Mouse (Mus musculus) cerebellum, adult 8-10 months (tissue): ENCODE data around the gene Elp5.

Source experiments
- DNase-seq: peaks from one replicate; pipeline ENCODE4 v3.0.0; 2022

Gene Elp5

GRCm38 (mm10) chr11:69990850-69991691 is 8.8 kb upstream of the Elp5 start, which contains the start of gene Gabarap:
TSS of gene Gabarap (plus strand) at chr11:69991143.
- DNase-seq, result peak; percentile 94

DNA sequence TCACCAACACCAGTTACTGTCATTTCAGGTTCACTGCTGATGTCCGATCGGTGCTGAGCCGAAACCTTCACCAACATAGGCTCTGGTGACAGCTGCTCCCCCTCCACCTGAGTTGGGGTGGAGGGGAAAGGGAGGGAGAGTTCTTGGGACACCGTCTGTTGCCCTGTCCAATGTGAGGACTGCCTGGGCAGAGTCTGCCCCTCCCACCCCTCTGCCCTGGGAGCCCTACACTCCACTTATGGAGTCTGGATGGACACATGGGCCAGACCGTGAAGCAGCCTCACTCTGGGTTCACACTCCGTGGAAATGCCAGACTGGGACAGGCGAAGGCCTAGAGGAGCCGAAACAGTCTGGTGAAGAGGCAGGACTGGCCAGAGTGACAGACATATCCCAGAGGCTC is 7.6 kb upstream of the Elp5 start:
- DNase-seq, result peak; percentile 36

- DNase-seq, result no peak
Observed at GRCm38 (mm10) chr11:69984431-69984830, 2.1 kb upstream of the Elp5 start.

DNA sequence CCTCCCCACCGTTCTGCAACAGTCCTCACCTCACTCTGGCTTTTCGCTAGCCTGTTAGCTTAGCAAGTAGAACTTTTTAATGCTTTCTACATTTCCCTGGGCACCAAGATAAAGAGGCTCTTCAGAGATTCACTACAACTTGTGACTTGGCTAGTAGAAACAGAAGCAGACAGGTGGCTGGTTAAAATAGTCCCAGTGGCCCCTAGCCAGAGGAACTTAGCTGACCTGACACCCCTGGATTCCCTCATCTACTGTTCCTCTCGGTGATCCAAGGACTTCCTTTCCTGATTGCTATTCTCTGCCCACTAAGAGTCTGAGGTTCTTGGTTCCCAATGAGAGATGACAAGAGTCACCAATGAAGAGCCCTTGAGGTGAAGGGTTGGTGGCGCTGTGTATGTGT is 1.1 kb upstream of the Elp5 start:
- DNase-seq, result no peak

DNA sequence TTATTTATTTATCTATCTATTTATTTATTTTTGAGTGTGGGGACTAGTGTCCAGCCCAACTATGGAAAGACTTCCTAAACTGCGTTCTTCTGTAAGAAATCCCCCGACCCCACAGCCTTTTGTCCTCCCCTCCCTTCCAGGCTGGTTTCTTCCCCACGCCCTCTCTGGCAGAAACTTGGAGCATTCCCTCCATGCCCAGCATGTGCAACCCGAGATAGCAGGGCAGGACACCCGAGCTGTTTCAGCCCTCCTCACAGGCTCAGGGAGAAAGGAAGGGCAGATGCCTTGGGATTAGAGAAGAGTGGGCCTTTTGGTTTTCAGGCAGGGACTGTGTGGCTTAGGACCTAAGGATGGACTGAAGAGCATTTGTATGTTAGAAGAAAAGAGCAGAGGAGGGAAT is 560 bp upstream of the Elp5 start:
- DNase-seq, result no peak

DNA sequence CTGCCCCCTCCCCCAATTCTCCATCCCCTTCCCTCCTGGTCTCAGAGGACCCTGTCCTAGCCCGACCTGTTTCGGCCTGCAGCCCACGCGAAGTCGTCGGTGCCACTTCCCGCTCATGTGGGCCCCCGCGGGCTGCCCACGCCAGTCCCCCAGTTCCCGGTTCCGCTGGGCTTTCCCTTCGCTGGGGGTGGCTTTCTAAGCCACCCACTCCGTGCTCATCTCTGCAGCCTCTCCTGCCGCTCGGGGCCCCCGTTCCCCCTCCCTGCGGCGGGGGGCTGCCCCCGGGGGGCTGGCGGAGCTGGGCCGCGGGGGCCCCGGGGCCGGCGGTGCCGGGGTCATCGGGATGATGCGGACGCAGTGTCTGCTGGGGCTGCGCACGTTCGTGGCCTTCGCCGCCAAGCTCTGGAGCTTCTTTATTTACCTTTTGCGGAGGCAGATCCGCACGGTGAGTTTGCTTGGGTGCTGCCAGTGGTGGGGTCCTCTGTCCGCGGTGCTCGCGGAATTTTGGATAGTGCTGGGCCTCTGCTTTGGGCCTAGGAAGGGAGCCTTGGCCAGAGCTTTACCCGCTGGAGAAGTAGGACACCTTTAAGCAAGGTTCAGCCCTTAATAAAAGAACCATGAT is 1.1 kb downstream of the Elp5 start, which contains the start of gene Ctdnep1:
Ctdnep1 (plus strand) TSS at position 16 of the 622 bp plus-strand sequence.
- DNase-seq, result peak; percentile 46

GRCm38 (mm10) chr11:69980196-69981140 is 1.8 kb downstream of the Elp5 start:
- DNase-seq, result peak; percentile 100

- DNase-seq, result no peak
Observed at GRCm38 (mm10) chr11:69979827-69980195, 2.5 kb downstream of the Elp5 start.

GRCm38 (mm10) chr11:69976271-69976670 is 6.0 kb downstream of the Elp5 start:
- DNase-seq, result no peak

- DNase-seq, result no peak
Observed at GRCm38 (mm10) chr11:69974907-69975306, 7.4 kb downstream of the Elp5 start.

GRCm38 (mm10) chr11:69970775-69971174 is 11.5 kb downstream of the Elp5 start:
- DNase-seq, result no peak

GRCm38 (mm10) chr11:69970222-69970621 is 12.1 kb downstream of the Elp5 start:
- no peak for DNase-seq

DNA sequence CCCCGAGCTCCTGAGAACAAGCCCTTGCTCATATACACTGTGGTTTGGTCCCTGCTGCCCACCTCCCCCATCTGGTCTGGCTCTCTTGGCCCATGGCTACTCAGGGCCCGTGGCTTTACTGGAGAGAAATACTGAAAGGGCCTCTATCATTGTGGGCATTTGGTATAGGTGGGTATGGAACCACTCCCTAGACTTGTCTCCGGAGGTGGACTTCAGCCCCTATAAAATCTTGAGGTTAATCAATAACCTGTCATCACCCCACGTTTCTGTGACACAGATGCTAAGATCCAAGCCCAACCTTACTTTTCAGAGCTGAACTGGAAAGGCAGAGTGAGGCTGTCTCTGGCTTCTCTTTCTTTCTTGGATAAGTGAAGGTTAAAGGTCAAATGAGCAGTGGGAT is 13.5 kb downstream of the Elp5 start:
- DNase-seq, result no peak

DNA sequence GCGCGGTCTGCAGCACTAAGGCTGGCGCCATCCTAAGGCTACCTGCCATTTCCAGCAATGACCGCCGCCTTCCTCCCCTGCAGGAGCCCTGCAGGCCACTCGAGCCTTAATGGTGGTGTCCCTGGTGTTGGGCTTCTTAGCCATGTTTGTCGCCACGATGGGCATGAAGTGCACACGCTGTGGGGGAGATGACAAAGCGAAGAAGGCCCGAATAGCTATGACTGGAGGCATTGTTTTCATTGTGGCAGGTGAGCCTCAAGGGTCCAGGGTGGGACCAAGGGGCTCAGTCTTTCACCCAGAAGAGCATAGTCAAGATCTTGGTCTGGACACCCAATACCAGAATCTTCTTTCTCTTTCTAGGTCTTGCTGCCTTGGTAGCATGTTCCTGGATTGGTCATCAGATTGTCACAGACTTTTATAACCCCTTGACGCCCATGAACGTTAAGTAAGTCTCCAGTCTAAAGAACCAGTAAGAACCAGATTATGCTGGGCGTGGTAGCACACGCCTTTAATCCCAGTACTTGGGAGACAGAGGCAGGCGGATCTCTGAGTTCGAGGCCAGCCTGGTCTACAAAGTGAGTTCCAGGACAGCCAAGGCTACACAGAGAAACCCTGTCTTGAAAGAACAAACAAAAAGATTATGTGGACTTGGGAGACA is 15.3 kb downstream of the Elp5 start:
- no peak for DNase-seq

DNA sequence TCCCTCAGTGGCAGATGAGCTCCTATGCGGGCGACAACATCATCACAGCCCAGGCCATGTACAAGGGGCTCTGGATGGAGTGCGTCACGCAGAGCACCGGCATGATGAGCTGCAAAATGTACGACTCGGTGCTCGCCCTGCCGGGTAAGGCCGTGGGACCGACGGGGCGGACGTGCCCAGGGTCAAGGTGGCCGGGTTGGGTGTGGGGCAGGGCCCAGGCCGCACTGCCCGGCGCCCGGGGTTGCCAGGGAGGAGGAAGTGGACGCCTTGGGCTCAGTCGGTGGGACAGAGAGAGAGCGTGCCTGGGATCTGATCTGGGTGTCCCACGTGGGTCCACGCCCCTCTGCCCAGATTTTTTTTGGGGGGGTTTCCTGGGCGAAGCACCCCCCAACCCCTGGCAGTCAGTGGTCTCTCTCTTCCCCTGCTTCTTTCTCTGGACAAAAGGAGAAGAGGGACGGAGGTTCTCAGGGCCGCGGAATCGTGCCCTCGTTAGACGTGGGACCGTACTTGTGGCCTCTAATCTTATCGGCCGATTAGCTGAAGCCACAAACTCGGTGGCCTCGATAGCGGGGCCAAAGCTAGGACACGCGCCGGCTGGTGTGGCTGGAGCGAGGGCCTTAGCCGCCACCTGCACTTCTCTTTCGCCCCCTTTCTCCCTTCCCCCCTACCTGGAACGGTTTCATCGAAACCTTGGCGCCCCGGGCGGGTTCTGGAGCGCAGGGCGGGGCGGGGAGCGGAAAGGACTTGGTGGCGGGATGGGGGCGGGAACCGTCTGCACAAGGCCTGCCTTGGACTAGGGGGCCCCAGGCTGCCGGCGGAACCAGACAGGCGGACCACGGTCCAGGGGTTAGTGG is 16.1 kb downstream of the Elp5 start:
- no peak for DNase-seq

DNA sequence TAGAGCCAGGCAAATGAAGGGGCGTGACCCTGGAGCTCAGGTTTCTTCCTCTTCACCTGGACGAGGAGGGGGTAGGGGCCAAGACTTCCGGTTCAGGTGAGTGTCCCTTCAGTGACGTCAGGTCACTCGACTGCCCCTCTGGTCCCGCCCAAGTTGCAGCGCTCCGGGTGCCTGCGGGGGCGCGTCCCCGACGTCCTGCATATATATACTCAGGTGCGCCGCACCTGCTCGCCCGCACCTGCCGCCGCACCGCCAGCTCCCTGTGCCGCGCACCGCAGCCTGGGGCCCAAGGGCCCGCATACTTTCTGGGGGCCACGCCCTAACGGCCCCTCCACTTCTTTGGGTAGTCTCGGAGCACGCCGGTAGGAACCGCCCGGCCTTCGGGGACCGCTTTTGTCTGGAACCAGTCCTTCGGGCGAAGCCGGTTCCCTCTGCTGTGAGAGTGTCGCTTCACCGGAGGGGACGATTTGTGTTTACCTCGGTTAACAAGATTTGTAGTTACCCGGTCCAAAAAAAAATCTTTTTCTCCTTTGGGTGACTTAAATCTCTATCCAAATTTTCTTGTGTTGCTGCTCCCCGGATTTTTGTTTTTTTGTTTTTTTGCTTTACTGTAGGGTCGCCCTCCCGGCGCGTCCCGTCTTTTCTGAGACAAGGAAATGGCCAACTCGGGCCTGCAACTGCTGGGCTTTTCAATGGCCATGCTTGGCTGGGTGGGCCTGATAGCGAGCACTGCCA is 16.9 kb downstream of the Elp5 start:
- no peak for DNase-seq

DNA sequence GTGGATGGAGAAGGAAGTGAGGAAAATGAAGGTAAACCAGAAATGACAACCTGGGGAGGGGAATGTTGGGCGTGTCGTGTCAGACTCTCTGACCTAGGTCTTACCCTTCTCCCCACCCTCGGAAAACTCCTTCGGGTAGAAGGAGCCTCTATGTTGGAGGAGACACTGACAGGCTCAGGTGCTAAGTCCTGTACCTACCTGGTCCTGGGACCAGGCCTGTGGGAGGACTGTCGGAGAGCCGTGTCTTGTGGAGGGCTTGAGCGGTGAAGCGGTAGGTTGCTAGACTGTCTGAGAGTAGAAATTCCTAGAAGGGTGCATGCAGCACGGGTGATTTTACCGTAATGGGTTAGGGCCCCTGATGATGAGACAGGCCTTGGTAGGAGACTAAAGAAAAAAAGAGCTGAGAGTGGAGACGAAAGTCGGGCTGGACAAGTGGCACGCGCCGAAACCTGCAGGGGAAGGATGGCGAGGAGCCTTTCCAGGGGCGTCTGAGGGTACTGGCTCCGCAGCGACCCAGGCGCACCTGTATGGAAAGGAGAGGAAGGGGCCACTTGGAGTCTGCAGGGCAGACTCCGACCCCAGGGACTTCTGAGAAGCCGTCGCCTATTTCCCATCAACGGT is 17.6 kb downstream of the Elp5 start, which contains the start of gene Cldn7:
Cldn7 (plus strand) TSS at position 130 of the 621 bp plus-strand sequence.
- no peak for DNase-seq

DNA sequence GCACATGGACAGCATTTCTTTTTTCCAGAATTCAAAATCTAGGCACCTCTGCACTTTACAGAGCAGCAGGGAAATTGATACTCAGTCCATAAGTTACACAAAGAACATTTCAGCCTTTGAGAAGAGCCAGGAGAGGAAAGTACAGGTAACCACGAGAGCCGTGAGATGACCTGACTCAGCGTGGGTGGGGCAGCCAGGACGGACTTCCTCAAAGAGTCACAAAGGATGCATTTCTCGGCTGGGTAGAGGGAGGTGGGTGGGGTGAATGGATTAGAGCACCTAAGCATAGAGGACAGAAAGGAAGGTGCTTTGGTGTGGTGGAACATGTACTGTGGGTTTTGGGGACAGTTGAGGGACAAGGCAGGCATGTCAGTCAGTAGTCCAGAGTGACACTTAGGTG is 20.5 kb downstream of the Elp5 start:
- no peak for DNase-seq

DNA sequence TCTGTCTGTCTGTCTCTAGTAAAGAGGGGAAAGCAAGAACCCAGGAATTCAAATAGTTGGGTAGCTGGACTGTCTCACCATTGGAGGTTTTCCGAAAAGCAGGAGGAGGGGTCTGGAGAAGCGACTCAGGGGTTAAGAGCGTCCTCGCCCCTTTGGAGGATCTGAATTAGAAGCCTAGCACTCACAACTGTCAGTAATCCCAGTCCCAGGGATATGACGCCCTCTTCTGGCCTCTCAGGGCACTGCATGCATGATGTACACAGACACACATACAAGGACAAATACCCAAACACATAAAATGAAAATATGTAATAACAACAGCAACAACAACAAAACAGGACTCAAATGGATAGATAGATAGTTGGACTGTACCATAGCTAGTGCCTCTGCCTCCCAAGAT is 21.7 kb downstream of the Elp5 start:
- no peak for DNase-seq

DNA sequence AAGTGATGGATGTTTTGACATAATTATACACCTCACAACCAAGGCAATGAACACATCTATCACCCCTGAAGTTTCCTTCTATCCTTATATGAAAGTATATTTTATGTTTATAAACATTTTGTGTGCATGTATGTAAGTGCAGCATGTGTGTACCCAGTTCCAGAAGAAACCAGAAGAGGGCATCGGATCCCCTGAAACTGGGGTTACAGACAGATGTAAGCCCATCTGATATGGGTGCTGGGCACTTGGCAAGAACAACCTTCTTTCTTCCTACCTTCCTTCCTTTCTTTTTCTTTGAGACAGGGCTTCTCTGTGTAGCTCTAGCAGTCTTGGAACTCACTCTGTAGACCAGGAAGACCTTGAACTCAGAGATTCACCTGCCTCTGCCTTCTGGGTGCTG is 26.1 kb downstream of the Elp5 start:
- no peak for DNase-seq
